Comparison of ENCODE assay signal across 34 mouse cellular contexts in the genomic region with DNA sequence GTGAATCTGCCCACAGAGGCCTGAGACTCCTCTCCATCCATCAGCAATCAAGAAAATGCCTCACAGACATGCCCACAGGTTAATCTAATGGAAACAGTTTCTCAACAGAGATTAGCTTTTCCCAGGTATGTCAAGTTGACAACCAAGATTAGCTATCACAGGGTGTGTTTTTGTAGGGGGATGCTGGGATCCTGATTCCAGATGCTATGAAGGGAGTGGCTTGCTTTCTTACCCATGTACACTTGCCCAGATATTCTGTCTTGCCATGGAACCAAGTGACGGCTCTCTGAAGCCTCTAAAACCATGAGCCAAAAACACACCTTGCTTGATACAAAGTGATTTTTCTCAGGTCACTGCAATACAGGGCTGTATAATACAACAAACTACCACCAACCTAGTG.
"Had no signal": no experiment of that assay in that cellular context is flagged by ENCODE, and none has a peak within 500 bp of the region (broad histone marks: within the 10 kb centered on the region; RNA-seq: fewer than 3 reads in every experiment).

No protein-coding gene starts in this region.

- DNase-seq: heart, postnatal 10 days; heart, postnatal 14 days; heart, postnatal 36 days; heart, postnatal 4 days; kidney, adult 11 months; kidney, adult 18-20 months; kidney, adult 2 months; kidney, adult 8-10 months; kidney, adult 9 months; kidney, postnatal 10 days; kidney, postnatal 14 days; kidney, postnatal 25 days; kidney, postnatal 36 days; kidney, postnatal 4 days; layer of hippocampus, adult 9-11 months; layer of hippocampus, postnatal 36 days had no signal

- H3K9me3 ChIP-seq: heart, embryonic 10.5 days; heart, embryonic 13.5 days; heart, embryonic 15.5 days; hindbrain, embryonic 10.5 days; hindbrain, embryonic 12.5 days; hindbrain, embryonic 13.5 days; hindbrain, embryonic 15.5 days; intestine, embryonic 15.5 days; kidney, embryonic 15.5 days had no signal

- H3K4me1 ChIP-seq: heart, embryonic 15.5 days had no signal

- H3K36me3 ChIP-seq: heart, embryonic 15.5 days; hindbrain, embryonic 10.5 days; hindbrain, embryonic 12.5 days; hindbrain, embryonic 13.5 days; hindbrain, embryonic 15.5 days; intestine, embryonic 15.5 days had no signal

- H3K9ac ChIP-seq: heart, embryonic 13.5 days; heart, embryonic 15.5 days; hindbrain, embryonic 12.5 days; hindbrain, embryonic 13.5 days; hindbrain, embryonic 14.5 days; hindbrain, embryonic 15.5 days; intestine, embryonic 15.5 days; kidney, embryonic 15.5 days had no signal

- ATAC-seq: hindbrain, embryonic 16.5 days; hindbrain, postnatal 0 days; inflammation-experienced regulatory T-cells, adult 6 months; intestine, embryonic 15.5 days; intestine, embryonic 16.5 days; intestine, postnatal 0 days had no signal

- H3K4me2 ChIP-seq: heart, embryonic 11.5 days; heart, embryonic 13.5 days; heart, embryonic 15.5 days; hindbrain, embryonic 12.5 days; hindbrain, embryonic 13.5 days; hindbrain, embryonic 14.5 days; hindbrain, embryonic 15.5 days; intestine, embryonic 15.5 days; kidney, embryonic 15.5 days had no signal

- H3K4me3 ChIP-seq: heart, embryonic 10.5 days; heart, embryonic 13.5 days; heart, embryonic 15.5 days; hindbrain, embryonic 10.5 days; hindbrain, embryonic 12.5 days; hindbrain, embryonic 13.5 days; hindbrain, embryonic 15.5 days; intestine, embryonic 15.5 days; kidney, embryonic 15.5 days; layer of hippocampus, adult 2 months had no signal

- H3K27ac ChIP-seq: heart, embryonic 10.5 days; heart, embryonic 13.5 days; heart, embryonic 15.5 days; hindbrain, embryonic 10.5 days; hindbrain, embryonic 12.5 days; hindbrain, embryonic 13.5 days; hindbrain, embryonic 14.5 days; hindbrain, embryonic 15.5 days; hindbrain, postnatal 0 days; intestine, embryonic 15.5 days; kidney, embryonic 15.5 days; kidney, postnatal 0 days; layer of hippocampus, adult 2 months had no signal

- H3K27me3 ChIP-seq: heart, embryonic 13.5 days; heart, embryonic 15.5 days; hindbrain, embryonic 12.5 days; hindbrain, embryonic 13.5 days; hindbrain, embryonic 15.5 days; intestine, embryonic 15.5 days; kidney, embryonic 15.5 days had no signal
